ENCODE assay signal across 15 mouse cellular contexts in the genomic region with DNA sequence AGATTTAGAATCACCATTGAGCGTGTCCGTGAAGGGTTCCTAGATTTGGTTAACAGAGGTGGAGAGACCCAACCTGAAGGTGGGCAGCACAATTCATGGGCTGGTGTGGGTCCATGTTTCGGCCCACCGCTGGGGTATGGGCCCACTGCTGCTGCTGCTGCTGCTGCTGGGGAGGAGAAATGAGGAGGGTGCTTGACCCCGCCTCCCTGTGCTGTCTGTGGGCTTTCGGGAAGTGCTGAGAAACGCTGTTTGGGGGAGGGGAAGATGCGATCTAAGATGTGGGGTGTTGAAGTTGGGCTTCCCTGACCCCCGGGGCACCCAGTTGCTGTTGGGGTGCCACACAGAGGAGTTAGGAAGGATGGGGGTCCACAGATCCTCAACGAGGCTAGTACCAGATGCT. TPM values are rescaled to one million over a fixed set of nuclear protein-coding genes. Genes with fewer than 3 reads are reported as not detected.
A peak's percentile ranks its signal among the peaks of the same experiment; 100 is the strongest.
DNase-seq lines count a peak whose midpoint lies in the region; ATAC-seq and TF ChIP-seq lines count a peak whose summit lies in the region.
"Had no signal": no experiment of that assay in that cellular context is flagged by ENCODE, and none has a peak within 500 bp of the region (broad histone marks: within the 10 kb centered on the region; RNA-seq: fewer than 3 reads in every experiment).

No protein-coding gene starts in this region.

- H3K36me3 ChIP-seq in kidney, embryonic 15.5 days = no peaks in the 10 kb centered on the region
- no peaks in the 10 kb centered on the region for H3K36me3 ChIP-seq in E14TG2a.4 (ENCODE audit: insufficient read depth, low read length)
- no peaks in the 10 kb centered on the region for H3K36me3 ChIP-seq in limb, embryonic 10.5 days
- H3K36me3 ChIP-seq: forebrain, embryonic 15.5 days; hindbrain, embryonic 10.5 days; midbrain, embryonic 13.5 days had no signal

- no peak for DNase-seq in kidney, adult 9 months
- DNase-seq in ZHBTc4 (ENCODE audit: low read depth, low spot score) = peak; percentile 11
- DNase-seq in limb, embryonic 10.5 days (ENCODE audit: low spot score) = no peak
- no peak for DNase-seq in spleen, postnatal 14 days (ENCODE audit: low spot score in 2 of 2)
- DNase-seq in right cerebral cortex, postnatal 14 days = no peak
- DNase-seq in gastrocnemius, postnatal 4 days (ENCODE audit: low spot score in 2 of 2) = no peak
- DNase-seq: cerebellum, adult 2 months; gastrocnemius, postnatal 14 days; kidney, postnatal 10 days had no signal

- no peak for TF ChIP-seq CTCF in E14TG2a.4 (conservative IDR thresholded peaks at IDR 0.05; ENCODE audit: low read length)

- 0 out of 2 replicates have a peak, but pooled peaks cover 3% of the 10 kb centered on the region for H3K4me1 ChIP-seq in kidney, embryonic 15.5 days
- H3K4me1 ChIP-seq in E14TG2a.4 (replicated peaks; ENCODE audit: low read depth, low read length) = peaks cover 17% of the 10 kb centered on the region
- H3K4me1 ChIP-seq in limb, embryonic 10.5 days = peaks cover 7% of the 10 kb centered on the region
- H3K4me1 ChIP-seq: forebrain, embryonic 15.5 days; midbrain, embryonic 13.5 days had no signal

- ATAC-seq in kidney, embryonic 15.5 days (replicated peaks; ENCODE audit: low FRiP score) = no peak
- ATAC-seq: forebrain, embryonic 15.5 days; lung, postnatal 0 days; midbrain, embryonic 13.5 days had no signal

- peak overlapping the region; percentile 42; the same call in 1 of the 2 replicates for H3K4me2 ChIP-seq in kidney, embryonic 15.5 days
- H3K4me2 ChIP-seq: forebrain, embryonic 15.5 days; midbrain, embryonic 13.5 days had no signal

- H3K27me3 ChIP-seq in kidney, embryonic 15.5 days = peaks cover 31% of the 10 kb centered on the region
- peaks cover 50% of the 10 kb centered on the region for H3K27me3 ChIP-seq in E14TG2a.4 (ENCODE audit: insufficient read depth, low read length)
- peaks cover 21% of the 10 kb centered on the region; the same call in 1 of the 2 replicates for H3K27me3 ChIP-seq in limb, embryonic 10.5 days (ENCODE audit: low read depth, poor library complexity, severe bottlenecking)
- H3K27me3 ChIP-seq: forebrain, embryonic 15.5 days had no signal

- no peak overlapping the region for H3K27ac ChIP-seq in kidney, embryonic 15.5 days
- no peak overlapping the region for H3K27ac ChIP-seq in limb, embryonic 10.5 days
- H3K27ac ChIP-seq: forebrain, embryonic 15.5 days; hindbrain, embryonic 10.5 days; midbrain, embryonic 13.5 days had no signal

- H3K9me3 ChIP-seq in kidney, embryonic 15.5 days (replicated peaks) = no peaks in the 10 kb centered on the region
- H3K9me3 ChIP-seq in E14TG2a.4 (ENCODE audit: low read length) = no peaks in the 10 kb centered on the region
- H3K9me3 ChIP-seq in limb, embryonic 10.5 days (replicated peaks) = no peaks in the 10 kb centered on the region
- H3K9me3 ChIP-seq: forebrain, embryonic 15.5 days; hindbrain, embryonic 10.5 days; midbrain, embryonic 13.5 days had no signal

- no peak overlapping the region for H3K9ac ChIP-seq in kidney, embryonic 15.5 days
- H3K9ac ChIP-seq: forebrain, embryonic 15.5 days; midbrain, embryonic 13.5 days had no signal

- 45% methylated on average over 10 of the region's 10 CpGs for WGBS in kidney, embryonic 15.5 days
- WGBS in limb, embryonic 10.5 days = 43% methylated on average over 10 of the region's 10 CpGs

- no peak overlapping the region for H3K4me3 ChIP-seq in kidney, embryonic 15.5 days (replicated peaks)
- peak overlapping the region; percentile 45 for H3K4me3 ChIP-seq in E14TG2a.4 (replicated peaks; ENCODE audit: low read length)
- peak overlapping the region; percentile 28 for H3K4me3 ChIP-seq in limb, embryonic 10.5 days
- H3K4me3 ChIP-seq: forebrain, embryonic 15.5 days; hindbrain, embryonic 10.5 days; midbrain, embryonic 13.5 days had no signal

RNA-seq across cellular contexts. Expression of gene Ccno, which starts 10.9 kb away (rescaled TPM):
- polyA plus RNA-seq in kidney, embryonic 15.5 days (2015; fragmentation: Nextera tagmentation; extraction: Ambion mirVana) = 0.49 and 0.61 TPM in 2 replicates
- 0.20 TPM in 1 of 2 replicates, not detected in the other for polyA plus RNA-seq in limb, embryonic 10.5 days (2016; fragmentation: Nextera tagmentation; extraction: Ambion mirVana)
- under 1 TPM in 1 of 2 experiments, not detected in 1; 0.26 TPM for total RNA-seq in gastrocnemius, postnatal 4 days (2021)

RNA-seq across cellular contexts. Expression of gene Mcidas, which starts 16.9 kb away (rescaled TPM):
- not detected in 2 replicates for polyA plus RNA-seq in kidney, embryonic 15.5 days (2015; fragmentation: Nextera tagmentation; extraction: Ambion mirVana)
- not detected in 2 replicates for polyA plus RNA-seq in limb, embryonic 10.5 days (2016; fragmentation: Nextera tagmentation; extraction: Ambion mirVana)
- total RNA-seq in gastrocnemius, postnatal 4 days (2021) = not detected
- total RNA-seq: gastrocnemius, postnatal 14 days had no signal

RNA-seq across cellular contexts. Expression of gene Dhx29, which starts 49.5 kb away (rescaled TPM):
- polyA plus RNA-seq in kidney, embryonic 15.5 days (2015; fragmentation: Nextera tagmentation; extraction: Ambion mirVana) = 20.7 and 25.0 TPM in 2 replicates
- polyA plus RNA-seq in limb, embryonic 10.5 days (2016; fragmentation: Nextera tagmentation; extraction: Ambion mirVana) = 28.1 and 35.0 TPM in 2 replicates
- 10 to 100 TPM; 13.8 to 14.8 TPM for total RNA-seq in gastrocnemius, postnatal 4 days (2021)

RNA-seq across cellular contexts. Expression of gene Mtrex, which starts 49.5 kb away (rescaled TPM):
- 75.2 and 78.2 TPM in 2 replicates for polyA plus RNA-seq in kidney, embryonic 15.5 days (2015; fragmentation: Nextera tagmentation; extraction: Ambion mirVana)
- 94.5 and 106 TPM in 2 replicates for polyA plus RNA-seq in limb, embryonic 10.5 days (2016; fragmentation: Nextera tagmentation; extraction: Ambion mirVana)
- 10 to 100 TPM; 34.0 to 38.8 TPM for total RNA-seq in gastrocnemius, postnatal 4 days (2021)

RNA-seq across cellular contexts. Expression of gene Cdc20b, which starts 58.2 kb away (rescaled TPM):
- not detected in 2 replicates for polyA plus RNA-seq in kidney, embryonic 15.5 days (2015; fragmentation: Nextera tagmentation; extraction: Ambion mirVana)
- not detected in 2 replicates for polyA plus RNA-seq in limb, embryonic 10.5 days (2016; fragmentation: Nextera tagmentation; extraction: Ambion mirVana)
- total RNA-seq in gastrocnemius, postnatal 4 days (2021) = not detected
- total RNA-seq: gastrocnemius, postnatal 14 days had no signal
- polyA plus RNA-seq: cerebellum, adult 2 months had no signal
